Mouse (Mus musculus) heart, adult 11 months (tissue): ENCODE measurements around the gene Ghsr.
"Not testable (repeated sequence)": the region's sequence is repeated elsewhere in the genome, so short reads cannot be mapped to it uniquely, and the experiment has no call there.

ENCODE experiments used
- DNase-seq: peaks from one replicate; pipeline ENCODE4 v3.0.0; 2022

Gene Ghsr

DNA sequence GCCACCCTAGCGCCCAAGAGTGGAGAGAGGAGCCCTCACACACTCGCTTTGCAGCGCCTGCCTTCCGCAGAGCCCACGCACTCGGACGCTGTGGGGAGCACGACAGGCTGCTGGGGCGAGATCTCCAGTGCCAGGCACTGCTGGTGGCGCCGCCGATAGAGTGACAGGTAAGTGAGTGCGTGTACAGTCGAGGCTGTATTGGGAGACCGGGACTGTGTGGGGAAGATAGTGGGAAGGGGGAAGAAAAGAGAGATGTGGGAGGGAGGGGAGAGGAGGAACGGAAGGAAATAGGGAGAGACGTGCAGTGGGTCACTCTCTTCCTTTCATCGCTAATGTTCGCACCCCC, at the start of gene Ghsr:
Gene Ghsr (plus strand): TSS at position 76 of the 346 bp plus-strand sequence.
- peak; percentile 61 for DNase-seq

DNA sequence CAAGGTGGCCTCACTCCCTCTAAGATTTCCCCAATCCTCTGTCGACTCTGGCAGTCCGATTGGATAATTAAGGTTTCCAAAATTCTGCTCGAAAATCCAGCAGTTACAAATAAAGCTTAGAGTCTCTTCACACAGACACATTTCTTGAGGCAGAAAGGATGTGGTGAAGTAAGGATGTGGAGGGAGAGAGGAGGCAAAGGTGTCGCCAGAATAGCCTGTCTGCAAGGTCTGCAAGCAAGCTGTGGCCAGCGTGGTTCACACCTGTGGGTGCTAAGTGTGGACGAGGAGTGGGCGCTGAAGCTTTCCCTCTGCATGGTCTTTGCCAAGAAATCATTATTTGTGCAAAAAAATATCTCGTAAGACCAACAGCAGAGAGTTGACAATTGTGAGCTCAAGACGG, 48.6 kb upstream of the Ghsr start:
- no peak for DNase-seq

DNA sequence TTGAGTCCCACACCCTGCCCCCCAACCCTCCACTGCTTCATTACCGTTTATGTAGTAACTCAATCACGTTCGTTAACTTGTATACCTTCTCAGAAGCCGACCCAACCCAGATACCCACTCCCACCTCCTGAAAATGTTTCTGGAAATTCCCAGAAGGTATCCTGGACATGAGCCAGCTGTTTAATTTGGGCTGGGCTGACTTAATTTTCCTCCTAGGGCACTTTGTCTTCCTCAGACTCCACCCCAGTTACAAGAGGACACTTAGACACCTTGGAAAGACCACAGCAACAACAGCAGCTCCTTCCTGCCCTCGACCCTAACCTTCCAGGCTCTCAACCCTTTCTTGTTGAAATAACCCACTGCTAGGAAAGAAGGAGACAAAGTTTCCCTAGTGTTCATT, 47.6 kb upstream of the Ghsr start:
- DNase-seq = peak; percentile 92

DNA sequence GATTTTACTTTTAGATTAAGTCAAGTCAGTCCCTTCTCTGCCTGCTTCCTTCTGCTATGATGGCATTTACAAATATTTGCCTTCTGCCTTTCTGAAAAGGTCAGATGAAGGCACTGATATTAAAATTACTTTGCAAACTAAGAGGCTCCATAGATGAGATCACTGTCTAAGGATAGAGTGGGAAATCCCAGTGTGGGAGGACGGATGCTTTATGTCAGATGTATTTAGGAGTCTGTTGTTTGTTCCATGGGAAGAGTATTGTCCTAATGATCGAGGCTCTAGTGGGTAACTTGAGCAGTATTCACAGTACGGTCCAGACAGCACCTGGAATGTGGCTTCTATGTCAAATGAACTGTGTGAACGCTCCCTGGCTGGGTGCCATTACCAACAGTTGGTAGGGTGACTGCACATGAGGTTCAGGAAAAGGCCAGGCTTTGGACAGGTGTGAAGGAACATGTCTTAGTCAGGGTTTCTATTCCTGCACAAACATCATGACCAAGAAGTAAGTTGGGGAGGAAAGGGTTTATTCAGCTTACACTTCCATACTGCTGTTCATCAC, 44.4 kb upstream of the Ghsr start:
- no peak for DNase-seq

DNA sequence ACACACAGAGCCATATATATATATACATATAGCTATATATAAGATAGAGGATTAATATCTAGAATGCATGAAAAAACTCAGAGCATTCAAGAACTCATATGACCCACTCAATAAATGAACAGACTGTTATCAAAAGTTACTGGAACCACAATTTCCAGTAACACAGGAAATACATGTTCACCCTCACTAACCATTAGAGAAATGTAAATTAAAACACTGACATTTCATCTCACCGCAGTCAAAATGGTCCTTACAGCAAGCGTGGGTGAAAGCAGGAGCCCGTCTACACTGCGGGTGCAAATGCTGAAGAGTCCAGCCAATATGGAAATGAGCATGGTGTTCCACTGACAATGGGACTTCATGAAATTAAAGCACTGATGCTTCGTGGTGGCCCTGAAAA, 40.4 kb upstream of the Ghsr start:
- DNase-seq = no peak

DNA sequence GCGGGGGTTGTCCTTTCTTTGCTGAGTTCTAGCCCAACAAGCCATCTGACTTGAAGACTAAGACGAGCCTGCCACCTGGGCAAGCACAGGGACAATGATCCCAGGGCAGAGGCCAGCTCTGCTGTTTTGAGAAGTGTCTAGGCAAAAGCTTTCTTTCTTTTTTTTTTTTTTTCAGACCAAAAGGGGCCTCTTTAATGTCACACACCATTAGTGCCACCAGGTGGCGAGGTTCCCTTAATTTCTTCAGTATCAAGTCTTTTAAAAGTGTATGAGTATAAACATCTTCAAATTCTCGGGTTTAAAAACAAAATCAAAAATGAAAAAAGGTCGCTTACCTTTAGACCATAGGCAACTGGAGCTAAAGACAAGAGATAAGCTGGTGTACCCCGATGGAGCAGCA, 32.7 kb upstream of the Ghsr start:
- DNase-seq = peak; percentile 79

DNA sequence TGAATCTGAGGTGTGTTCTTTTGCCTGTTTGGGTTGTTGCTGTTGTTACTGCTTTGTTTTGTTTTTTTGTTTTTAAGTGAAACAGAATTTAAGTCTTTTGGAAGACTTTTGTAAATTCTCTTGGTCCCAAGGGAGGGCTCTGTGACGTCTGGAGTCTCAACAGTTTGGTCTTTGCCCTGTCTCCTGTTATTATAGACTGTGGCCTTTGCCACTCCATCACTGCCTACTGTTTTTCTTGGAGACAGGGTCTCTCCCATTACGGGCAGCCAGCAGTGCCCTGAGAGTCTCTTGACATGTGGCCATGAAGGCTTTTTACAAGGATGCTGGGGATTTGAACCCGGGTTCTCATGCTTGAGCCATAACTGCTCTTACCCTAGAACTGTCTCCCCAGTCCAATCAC, 32.3 kb upstream of the Ghsr start:
- DNase-seq = peak; percentile 86

DNA sequence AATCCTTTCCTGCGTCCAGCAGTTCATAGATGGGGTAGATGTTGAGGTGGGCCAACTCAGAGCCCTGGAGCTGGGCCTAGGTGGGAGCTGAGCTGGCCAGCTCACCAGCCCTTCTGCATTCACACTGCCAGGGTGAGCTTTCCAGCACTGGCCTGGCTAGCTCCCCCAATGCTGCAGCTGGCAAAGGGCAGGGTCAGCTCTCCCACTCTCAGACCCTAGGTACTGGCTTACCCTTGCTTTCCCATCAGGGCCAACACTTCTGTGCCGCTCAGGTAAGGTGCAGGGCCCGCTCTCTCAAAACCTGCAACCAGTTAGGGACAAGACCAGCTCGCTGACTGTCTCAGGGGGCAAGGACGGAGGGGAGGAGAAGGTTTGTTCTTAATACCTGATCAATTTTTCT, 30.4 kb upstream of the Ghsr start:
- peak; percentile 87 for DNase-seq

DNA sequence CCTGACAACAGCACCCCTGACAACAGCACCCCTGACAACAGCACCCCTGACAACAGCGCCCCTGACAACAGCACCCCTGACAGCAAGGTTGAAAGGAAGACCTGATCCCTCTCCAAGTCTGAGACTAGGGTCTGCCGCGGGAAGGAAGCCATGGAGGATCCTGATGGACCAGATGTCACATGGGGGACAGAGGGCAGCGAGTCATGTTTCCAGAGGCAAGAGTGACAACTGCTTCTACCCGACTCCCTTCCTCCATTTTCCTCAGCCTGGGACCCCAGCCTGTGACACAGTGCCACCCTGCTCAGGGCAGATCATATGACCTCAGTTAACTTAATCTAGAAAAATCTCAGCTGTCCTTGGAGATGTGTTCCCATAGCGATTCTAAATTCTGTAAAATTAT, 28.7 kb upstream of the Ghsr start:
- DNase-seq = peak; percentile 56

DNA sequence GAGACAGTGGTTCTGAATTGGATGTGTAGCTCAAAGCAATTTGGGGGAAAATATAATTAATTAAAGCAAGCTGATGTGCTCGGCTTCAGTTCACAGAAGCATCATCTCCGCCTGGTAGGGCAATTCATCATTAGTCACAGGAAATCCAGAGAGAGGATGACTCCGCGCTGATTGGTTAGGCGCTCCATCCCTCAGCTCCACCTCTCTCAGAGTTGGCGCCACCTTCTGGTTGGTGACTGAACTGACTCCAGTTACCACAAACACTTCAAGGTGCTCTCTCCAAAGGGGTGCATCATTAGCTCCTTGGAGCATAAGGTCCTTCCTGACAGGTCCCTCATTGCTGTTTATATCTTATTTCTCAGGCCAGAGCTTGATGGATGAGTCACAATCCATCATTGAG, 25.6 kb upstream of the Ghsr start:
- peak; percentile 95 for DNase-seq

DNA sequence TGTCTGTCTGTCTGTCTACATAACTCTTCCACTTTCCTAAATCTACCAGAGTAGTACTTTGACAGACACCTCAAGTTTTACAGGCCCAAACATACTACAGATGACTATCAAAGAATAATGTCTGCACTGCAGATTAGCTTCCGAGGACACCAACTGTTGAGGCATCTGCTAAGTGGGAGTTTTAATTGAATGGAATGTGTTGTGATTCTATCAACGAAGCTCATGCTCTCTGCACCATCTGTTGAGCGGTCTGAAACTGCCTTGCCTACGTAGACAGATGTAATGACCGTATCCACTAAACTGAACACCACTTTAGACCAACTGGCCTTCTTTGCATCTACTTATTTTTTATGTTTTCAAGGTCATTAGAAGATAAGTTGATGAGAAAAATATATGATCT, 22.7 kb upstream of the Ghsr start:
- peak; percentile 49 for DNase-seq

DNA sequence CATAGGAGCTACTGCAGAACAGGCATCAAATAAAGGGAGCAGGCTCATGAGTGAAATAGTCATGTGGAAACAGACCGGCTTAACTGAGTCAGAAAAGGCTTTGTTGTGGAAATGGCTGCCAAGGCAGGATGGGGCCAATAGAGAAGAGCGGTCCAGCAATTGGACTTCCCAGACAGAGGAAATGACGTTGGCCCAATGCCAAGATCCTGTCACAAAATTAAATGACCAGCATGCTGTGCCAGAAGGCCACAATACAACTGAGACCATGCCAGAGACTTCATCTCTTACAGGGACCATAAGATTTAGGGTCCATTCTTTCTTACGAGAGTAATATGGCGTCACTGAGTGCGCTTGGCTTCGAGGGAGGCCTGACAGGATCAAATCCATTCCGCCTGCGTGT, 20.0 kb upstream of the Ghsr start:
- peak; percentile 86 for DNase-seq

DNA sequence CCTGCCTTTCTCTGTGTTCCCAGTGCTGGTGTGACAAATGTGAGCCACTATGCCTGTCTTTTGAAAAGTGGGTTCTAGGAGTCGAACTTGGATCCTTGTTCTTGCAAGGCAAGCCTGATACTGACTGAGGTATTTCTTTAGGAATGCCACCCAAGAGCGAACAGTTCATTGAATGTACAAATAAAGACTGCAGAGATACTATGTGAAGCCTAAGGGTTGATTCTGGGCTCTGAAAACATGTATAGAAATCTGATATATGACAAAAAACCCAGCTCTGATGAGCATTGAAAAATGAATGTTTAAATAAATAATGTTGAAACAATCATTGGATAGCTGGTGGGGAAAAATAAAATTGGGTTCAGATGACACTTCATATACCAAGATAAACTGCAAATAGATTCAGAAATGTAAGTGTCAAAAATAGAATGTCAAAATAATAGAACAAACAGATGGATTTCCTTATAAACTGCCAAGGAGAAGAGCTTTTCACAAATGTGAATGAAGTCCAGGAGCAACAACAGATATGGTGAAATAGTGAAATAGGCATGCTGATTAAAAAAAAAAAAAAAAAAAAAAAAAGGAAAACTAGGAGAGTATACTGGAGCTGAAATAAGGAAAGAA, 11.9 kb upstream of the Ghsr start:
- no peak for DNase-seq

DNA sequence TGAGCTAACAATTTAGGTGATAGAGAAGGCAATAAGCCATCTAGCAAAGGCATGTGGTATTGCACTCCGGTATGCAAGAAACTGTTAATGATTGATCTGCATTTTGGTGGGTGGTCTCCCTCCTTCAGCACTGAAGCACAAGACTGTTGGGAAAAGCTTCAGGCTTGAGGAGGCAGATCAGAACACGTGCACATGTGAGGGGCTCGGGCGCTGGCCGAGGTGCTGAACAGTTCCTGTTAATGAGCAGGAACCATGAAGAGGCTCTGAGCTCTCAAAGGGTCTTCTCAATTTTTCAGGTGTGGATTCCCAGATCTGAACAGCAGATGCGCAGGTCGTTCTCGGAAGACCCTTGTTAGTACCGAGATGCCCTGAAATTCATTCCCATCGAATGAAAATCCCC, 1.0 kb upstream of the Ghsr start:
- peak; percentile 76 for DNase-seq

DNA sequence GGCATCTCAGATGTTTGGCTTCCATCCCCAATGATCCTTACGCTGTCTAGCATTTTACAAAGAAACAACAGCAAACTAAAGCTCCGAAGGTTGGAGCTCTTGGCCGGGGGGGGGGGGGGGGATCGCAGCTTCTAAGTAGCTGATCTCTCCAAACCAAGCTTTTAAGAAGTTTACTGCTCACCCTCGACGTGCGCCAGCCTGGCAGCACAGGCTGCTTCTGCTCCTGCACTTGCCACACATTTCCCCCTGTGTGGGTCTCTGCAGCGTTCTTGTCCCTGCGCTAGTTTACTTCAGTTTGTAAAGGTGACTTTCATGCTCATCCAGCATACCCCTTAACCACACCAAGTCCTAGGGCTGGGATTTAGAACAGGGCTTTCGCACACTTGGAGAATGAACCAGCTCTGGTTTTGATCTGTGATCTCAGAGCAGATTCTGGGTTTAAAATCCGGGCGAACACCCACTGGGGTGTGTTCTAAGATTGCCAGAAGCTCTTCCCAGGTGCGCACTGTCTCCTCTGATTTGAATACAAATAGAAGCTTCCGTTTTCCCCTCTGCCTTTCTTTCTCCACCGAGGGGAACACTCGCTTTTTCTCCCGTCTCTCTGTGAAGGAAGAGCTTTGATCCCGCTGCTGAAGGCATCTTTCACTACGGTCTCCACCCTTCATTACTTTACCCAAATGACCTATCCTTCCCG, 422 bp upstream of the Ghsr start:
- DNase-seq = peak; percentile 80

DNA sequence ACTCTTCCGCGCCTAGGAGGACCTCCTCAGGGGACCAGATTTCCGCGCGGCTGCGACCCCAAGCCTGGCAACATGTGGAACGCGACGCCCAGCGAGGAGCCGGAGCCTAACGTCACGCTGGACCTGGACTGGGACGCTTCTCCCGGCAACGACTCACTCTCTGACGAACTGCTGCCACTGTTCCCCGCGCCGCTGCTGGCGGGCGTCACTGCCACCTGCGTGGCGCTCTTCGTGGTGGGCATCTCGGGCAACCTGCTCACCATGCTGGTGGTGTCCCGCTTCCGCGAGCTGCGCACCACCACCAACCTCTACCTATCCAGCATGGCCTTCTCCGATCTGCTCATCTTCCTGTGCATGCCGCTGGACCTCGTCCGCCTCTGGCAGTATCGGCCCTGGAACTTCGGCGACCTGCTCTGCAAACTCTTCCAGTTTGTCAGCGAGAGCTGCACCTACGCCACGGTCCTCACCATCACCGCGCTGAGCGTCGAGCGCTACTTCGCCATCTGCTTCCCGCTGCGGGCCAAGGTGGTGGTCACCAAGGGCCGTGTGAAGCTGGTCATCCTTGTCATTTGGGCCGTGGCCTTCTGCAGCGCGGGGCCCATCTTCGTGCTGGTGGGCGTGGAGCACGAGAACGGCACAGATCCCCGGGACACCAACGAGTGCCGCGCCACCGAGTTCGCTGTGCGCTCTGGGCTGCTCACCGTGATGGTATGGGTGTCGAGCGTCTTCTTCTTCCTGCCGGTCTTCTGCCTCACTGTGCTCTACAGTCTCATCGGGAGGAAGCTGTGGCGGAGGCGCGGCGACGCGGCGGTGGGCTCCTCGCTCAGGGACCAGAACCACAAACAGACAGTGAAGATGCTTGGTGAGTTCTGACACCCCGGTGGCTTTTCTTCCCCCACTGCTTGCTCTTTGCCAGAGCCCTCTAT, 837 bp downstream of the Ghsr start:
- DNase-seq = peak; percentile 77

DNA sequence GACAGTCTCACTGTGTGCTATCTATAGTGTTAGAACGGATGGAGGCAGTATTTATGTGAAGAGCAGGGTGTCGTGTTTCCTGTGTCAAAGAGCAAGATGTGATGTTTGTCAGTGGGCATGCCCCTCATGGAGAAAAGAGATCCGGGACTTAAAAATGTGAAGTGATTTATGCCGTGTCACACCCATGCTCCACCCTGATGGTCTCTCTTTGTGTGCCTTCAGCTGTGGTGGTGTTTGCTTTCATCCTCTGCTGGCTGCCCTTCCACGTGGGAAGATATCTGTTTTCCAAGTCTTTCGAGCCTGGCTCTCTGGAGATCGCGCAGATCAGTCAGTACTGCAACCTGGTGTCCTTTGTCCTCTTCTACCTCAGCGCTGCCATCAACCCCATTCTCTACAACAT, 3.2 kb downstream of the Ghsr start:
- DNase-seq = peak; percentile 63

DNA sequence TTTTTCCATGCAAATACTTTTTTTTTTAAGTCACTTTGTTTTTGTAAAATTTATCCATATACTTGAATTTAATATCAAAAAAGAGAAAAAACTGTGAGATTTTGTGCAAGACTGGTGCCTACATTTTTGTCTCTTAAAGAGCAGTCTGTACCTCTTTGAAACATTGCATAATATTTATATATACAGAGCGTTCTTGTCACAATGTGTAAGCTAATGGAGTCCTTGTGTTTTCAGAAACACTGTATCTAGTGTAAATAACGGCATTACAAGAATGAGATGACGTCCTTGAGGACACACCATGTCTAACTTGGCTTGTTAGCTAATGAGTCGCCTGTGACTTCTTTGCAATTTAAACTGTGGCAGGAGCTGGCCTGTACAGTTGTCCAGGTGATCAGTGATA, 6.8 kb downstream of the Ghsr start:
- no peak for DNase-seq

DNA sequence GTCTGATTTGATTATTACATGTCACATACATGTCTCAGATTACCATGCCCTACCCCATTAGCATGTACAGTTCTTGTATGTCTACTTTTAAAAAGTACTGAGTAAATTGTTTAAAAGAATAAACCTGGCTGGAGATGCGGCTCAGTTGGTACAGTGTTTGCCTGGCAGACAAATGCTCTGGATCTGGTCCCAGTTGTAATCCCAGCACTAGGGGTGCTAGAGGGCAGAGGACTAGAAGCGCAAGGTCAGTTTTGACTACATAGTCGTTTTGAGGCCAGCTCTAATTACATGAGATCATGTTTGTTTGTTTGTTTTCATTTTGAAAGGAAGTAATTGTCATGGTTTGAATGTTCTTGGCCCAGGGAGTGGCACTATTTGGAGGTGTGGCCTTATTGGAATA, 13.7 kb downstream of the Ghsr start:
- DNase-seq = peak; percentile 77

DNA sequence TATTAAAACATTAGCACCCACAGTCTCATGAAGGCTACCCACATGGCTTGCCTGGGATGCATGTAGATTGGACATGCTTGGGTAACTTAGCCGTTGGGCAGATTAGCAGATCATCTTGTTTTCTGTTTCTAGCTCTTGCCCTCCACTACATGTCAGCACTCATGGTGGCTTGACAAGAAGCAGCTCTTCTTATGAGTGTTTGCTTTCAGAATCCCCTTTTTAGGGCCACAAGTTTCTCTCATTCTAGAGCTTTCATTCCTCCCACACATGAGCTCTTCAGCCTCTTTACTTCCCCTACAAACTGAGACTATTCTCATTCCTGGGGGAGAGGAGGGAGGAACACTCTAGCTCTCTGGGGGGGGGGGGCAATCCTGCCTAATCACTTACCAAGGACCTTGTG, 18.8 kb downstream of the Ghsr start:
- peak; percentile 55 for DNase-seq

DNA sequence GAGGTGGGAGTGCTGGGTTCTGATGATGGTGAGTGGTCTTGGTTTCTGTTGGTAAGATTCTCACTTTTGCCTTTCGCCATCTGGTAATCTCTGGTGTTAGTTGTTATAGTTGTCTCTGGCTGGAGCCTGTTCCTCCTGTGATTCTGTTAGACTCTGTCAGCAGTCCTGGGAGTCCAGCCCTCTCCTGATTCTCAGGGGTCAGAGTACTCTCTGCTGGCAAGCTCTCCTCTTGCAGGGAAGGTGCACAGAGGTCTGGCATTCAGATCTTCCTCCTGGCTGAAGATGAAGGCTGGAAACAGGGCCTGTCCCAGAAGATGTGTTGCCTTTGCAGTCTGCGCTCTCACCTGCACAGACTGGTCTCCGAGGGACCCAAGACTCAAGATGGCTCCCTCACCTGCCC, 29.8 kb downstream of the Ghsr start:
- not testable (repeated sequence) for DNase-seq

DNA sequence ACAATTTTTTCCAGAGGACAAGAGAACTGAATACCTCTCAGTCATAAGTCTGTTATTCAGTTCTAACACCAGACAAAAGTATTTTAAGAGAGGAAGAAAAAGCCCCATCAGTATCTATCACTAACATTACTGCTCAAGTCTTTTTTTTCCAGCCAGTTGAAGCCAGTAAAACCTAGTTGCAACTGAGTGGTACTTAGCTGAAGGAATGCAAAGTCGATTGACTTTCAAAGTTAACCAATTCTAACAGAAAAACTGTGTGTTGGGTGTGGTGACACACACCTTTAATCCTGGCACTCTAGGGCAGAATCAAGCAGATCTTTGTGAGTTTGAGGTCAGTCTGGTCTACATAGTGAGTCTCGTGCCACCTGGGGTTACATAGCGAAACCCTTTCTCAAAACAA, 35.3 kb downstream of the Ghsr start:
- DNase-seq = peak; percentile 31

DNA sequence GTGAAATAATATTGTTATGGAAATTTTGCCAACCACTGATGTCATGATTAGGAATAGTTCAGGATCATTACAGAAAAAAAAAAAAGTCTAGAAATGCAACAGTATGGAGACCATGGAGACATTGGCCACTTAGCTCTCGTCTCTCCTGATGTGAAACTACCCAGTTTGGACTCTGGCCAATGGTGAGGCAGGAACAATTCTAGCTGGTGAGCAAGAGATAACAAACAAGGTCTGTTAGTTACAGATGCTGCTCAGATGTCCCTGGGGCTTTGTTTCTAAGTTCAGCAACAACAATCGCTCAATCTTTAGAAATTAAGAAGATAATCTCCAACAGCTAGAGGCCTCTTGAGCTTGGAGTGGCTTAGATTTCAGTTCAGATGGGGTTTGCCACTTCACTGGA, 37.4 kb downstream of the Ghsr start:
- peak; percentile 31 for DNase-seq

DNA sequence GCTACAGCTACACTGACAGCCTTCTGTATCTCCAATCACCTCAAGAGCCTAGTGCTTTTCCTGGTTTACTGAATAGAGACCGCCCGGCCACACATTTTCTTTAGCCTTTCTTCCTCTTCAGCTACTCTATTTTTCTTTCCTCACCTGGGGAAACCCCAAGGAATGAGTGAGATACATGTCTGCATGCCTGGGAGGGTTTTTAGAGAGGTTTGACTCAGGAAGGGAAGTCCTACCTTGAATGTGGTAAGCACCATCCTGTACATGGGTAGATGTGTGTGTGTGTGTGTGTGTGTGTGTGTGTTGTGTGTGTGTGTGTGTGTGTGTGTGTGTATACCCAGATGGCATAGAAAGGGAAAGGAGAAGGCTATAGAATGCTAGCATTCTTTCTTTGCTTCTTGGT, 40.1 kb downstream of the Ghsr start:
- DNase-seq = peak; percentile 48
